Mouse (Mus musculus) heart, adult 2 months (tissue): Measurements from ENCODE around the gene Smg5.

Experiments used
- CTCF ChIP-seq: fragments of 200-600 bp; IDR thresholded peaks from 2 replicates; pipeline ENCODE4 v1.8.1; 2022; ENCODE audit warnings: antibody characterized with exemption, mild to moderate bottlenecking, moderate library complexity
- EP300 ChIP-seq: fragments of 200-500 bp; IDR thresholded peaks from 2 replicates; pipeline ENCODE4 v1.6.1; 2011; ENCODE audit warnings: low read depth, low read length, control low read depth; ENCODE audit not compliant: insufficient read depth
- POLR2A ChIP-seq: fragments of 200-500 bp; IDR thresholded peaks from 2 replicates; pipeline ENCODE4 v1.6.1; 2011; ENCODE audit warnings: mild to moderate bottlenecking, low read depth, low read length, control low read depth; ENCODE audit not compliant: insufficient read depth

DNA sequence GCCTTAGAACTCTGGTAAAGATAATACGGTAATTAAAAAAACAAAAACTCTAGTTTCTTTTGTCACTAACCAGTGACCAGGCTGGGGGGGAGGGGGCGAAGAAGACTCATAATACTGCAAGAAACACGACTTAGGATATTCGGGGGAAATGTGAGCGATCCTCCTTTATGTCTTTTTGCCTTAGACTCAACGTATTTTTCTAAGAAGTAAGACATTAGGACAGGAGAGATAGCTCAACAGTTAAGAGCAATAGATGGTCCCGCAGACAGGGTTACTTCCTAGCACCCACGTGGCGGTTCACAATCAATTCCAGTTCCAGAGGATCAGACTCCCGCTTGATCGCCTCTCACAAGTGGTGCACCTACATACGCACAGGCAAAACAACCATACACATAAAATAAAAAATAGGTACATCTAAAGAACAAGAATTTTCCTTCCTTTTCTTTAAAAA lies 39.9 kb upstream of the Smg5 start:
- no peak for TF ChIP-seq CTCF
- TF ChIP-seq EP300, result no peak
- no peak for TF ChIP-seq POLR2A
